Mouse (Mus musculus): ENCODE data around the gene Smyd1.
"Not testable (repeated sequence)": the region's sequence is repeated elsewhere in the genome, so short reads cannot be mapped to it uniquely, and the experiment has no call there.

Gene Smyd1

DNA sequence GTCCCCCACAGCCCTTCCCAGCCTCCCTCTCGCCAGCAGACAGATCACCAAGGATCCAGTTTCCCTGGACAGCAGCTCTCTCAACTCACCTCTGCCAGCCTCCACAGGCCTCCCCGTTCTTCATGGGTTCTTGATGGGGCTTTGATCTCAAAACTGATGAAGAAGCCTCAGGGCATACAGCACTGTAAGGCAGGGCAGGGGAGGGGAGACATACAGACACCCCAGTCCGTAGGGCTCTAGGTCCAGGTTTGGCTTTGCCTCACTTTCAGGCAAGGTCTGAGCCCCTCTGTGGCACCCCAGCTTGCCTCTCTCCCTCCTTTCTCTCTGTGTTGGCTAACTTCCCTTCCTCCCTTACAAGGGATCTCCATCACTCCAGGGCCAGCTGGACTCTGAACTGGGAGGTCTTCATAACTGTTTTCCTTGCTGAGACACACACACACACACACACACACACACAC lies at the start of gene Smyd1:
Gene Smyd1, minus strand, starts transcription at position 408 of the 458 bp plus-strand sequence.
- no peak for DNase-seq (ENCODE audit: low spot score)

DNA sequence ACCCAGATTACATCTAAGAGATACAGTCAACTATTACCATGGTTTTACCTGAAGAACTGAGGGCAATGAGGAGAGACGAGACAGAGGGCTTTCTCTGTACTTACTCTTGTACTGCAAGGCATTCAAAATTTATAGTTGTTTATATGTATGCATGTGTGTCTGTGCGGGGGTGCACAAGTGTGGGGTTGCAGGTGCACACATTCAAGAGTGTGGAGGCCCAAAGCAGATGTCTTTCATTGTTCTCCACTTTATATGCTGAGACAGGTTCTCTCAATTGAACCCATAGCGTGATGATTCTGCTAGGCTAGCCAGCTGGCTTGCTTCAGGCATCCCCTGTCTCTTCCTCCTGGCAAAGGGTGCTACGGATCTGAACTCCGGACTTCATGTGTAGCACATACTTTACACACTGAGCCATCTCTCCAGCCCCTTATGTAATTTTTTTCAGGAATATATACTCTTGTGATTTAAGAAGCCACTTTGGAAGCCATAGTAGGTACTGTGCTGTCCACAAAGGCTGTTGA lies 49.1 kb upstream of the Smyd1 start:
- DNase-seq (ENCODE audit: low spot score), result no peak

DNA sequence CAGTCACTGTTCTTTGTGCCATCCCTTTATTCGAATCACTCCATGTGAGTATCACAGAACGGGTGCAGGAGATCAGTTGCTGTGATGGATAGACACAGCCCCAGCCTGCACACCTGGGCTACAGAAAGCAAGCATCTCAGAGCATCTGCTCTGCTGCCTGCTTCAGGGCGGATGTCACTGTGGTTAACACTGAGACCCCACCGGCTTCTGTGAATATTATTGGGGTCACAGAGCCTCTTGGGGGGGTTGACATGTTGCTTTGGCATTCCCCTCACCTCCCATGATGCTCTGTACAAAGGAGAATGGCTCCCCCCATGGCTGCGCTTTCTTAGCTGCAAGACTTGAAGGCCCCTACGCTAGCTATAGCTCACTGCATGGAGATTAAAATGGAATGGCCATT lies 47.4 kb upstream of the Smyd1 start:
- DNase-seq (ENCODE audit: low spot score), result no peak

DNA sequence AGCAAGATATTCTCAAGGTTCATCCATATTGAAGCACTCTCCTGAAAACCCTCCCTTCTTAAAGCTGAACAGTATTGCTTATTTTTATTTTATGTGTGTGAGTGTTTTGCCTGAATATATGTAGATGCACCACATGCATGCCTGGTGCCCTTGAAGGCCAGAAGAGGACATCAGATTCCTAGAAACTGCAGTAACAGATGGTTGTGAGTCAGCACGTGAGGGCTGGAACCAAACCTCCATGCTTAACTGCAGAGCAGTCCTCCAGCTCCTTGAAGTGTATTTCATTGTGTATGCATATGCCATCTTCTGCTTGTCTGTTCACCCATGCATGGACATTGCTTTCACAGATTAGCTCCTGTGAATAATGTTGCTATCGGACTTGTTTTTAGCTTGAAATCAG lies 42.0 kb upstream of the Smyd1 start:
- DNase-seq (ENCODE audit: low spot score), result no peak

DNA sequence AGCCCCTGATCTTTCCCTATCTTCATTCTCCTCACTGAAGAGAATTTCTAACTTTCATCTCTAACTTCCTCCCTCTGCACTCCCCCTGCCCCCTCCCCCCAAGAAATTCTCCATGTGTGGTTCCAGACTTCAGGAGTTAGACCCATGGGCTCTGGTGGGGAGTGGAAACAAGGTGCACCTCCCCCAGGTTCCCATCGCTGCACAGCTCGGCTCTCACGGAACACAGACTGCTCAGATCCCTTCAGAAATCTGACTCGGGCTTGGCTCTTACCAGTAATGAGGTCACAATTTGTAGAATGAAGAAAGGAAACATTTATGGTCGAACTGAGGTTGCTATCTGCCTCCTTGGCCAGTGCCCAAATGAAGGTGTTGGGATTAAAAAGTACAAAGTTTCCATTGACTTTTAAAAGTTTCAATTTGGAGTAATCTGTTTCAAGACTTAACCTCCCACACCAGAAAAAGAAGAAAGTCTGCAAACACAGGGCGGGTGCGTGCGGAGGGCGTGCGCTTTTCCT lies 39.2 kb upstream of the Smyd1 start:
- DNase-seq (ENCODE audit: low spot score), result no peak

DNA sequence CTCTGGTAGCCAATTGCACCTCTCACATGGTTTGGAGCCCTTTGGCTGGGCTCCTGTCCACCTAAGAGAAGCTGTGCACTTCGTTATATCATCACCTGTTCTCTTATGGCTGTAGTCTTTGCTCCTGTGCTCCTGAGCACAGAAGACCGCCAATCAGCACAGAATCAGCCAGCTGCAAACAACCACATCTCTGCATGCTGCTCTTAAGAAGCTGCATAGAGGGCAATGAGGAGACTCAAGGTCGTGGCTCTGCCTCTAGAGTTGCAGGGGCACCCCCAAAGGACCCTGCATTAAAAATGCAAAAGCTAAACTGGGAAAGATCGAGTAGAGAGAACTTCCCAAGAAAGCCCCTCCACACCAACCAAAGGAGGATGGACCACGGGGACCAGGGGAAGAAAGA lies 38.7 kb upstream of the Smyd1 start:
- no peak for DNase-seq (ENCODE audit: low spot score)

DNA sequence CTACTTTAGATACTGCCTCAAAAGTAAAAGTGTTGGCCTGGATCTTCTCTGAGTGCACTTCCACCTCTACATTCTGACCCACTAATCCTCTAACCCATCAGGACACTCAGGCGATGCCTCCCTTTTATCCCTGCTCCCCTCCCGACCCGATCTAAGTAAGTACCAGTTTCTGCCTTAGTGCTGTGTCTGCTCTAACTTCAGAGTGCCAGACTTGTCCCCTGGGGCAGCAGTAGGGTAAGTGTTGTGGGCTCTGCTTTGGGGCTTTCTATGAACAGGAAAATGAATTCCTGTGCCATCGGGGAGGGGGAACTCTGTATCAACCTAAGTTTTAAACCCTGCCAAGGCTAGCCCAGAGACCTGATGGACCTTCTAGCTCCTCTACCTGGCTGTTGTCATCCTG lies 38.2 kb upstream of the Smyd1 start:
- DNase-seq (ENCODE audit: low spot score), result no peak

DNA sequence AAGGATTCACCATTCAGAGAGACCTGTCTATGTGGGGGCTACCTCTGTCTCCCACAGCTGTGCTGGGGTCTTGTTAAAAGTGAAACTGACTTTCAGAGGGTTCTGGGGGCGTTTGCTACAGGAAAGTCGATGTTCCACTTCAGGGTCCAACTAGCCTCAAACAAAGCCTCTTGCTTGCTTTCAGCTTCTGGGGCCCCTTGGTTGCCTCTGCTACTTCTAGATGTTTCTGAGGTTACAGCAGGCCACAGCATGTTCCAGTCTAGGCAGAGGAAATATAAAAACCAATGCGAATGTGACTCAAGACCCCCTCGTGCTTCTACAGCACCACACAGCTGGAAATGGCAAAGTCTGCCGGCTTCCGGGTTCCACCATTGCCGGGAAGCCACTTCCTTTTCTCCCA lies 35.5 kb upstream of the Smyd1 start:
- no peak for DNase-seq (ENCODE audit: low spot score)

DNA sequence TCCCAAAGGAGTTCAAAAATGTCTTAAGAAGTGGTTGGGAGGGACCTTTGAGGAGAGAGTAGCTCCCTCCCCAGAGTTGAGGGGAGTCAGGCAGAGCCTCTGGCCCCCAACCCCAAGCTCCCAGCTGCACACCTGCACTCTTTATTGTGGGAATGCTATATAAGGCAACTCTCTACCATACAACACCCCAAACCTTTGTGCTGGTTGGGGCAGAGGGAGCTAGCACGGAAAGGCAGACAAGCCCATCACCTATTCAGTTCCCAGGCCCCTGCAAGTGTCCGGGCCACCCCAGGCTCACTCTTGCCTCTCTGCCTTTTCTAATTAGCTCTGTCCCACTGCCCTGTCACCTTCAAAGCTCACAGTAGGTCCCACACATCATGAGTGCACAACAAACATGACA lies 31.7 kb upstream of the Smyd1 start:
- DNase-seq (ENCODE audit: low spot score), result no peak

DNA sequence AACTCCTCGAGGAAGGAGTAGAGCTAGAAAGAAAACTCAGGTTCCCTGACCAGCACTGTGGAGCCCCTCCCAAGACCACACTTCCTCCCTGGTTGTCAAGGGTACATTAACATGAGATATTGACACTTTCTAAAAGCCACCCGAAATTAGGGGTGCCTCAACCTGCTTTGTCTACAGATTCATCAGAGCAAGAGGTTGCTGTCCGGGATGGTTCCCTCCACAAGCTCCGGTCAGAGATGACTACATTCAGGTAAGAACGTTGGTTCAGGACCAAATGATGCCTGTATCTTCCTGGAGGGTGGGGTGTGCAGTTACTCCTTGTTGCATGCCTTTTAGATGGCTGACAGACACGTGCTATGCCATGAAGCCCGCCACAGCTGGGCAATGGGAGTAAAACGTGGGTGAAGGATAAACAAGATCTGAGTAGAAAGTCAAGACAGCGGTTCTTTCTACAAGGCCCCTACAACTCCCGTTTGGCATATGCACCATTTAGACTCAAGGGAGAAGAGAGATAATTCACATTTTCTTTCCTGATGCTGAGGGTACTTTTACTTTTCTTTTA lies 30.9 kb upstream of the Smyd1 start:
- DNase-seq (ENCODE audit: low spot score), result no peak

DNA sequence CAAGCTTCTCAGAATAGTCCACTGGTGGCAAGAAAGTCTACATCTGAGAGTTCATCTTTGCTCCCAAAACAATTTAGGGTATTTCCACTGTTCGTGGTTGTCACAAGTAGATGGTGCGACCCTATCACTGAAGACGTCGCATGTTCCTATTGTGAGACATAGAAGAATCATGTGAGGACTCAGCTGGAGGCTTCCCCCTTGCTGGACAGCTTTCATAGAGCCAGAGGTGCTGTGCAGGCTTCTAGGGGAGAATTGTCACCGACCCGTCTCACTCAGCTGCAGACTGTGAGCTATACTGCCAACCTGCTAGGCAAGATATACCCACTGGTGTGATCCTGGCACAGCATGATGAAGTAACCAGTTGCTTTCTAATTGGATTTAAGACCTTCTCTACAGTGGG lies 30.2 kb upstream of the Smyd1 start:
- DNase-seq (ENCODE audit: low spot score), result no peak

DNA sequence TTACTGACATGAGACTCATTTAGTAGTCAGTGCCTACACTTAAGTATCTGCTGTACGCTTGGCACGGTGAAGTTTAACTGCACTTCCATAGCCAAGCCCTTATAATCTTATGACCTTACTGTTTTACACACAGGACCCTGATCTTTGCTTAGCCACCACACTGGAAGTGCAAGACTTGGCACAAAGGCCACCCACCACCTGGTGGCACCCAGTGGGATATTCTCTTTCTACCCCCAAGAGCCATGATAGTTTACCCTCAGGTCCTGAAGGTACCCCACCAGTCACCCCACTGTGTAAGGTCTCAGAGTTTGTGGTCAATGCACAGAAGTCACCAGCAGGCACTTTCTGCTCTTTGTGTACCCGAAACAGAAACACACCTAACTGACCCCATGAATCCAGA lies 29.2 kb upstream of the Smyd1 start:
- DNase-seq (ENCODE audit: low spot score), result no peak

DNA sequence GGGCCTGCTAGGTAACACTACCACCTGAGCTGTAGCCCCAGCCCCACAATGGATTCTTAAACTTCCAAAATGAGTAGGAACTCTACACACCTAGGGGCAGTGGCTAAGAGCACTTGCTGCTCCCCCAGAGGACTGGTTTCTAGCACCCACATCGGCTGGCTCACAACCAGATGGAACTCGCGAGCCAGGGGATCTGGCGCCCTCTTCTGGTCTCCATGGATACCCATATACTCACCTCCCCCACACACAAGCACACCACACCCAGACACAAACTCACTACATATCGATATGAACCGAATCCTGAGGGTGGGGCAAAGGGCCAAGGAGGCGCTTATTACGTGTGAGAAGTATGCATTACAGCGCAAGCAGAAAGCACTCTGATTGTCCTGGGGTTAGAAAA lies 26.0 kb upstream of the Smyd1 start:
- DNase-seq (ENCODE audit: low spot score), result no peak

DNA sequence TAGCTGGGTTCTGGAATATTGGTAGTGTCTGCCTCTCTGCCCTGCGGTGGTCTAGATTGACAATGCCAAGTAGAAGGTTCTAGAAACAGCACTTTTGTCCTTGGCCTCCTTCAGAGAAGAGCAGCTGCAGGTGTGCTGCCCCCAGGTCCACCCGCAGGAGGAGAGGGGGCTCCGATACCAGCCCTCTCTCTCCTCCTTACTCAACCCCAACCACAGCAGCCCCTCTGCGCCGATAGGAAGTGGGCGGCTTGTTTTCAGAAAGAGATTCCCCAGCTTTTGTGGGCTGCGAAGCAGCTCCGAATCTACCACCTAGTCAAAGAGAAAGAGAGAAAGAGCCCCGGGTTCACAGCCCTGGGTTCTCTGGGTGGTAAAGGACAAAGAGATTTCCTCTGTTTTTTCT lies 19.1 kb upstream of the Smyd1 start:
- DNase-seq (ENCODE audit: low spot score), result no peak

DNA sequence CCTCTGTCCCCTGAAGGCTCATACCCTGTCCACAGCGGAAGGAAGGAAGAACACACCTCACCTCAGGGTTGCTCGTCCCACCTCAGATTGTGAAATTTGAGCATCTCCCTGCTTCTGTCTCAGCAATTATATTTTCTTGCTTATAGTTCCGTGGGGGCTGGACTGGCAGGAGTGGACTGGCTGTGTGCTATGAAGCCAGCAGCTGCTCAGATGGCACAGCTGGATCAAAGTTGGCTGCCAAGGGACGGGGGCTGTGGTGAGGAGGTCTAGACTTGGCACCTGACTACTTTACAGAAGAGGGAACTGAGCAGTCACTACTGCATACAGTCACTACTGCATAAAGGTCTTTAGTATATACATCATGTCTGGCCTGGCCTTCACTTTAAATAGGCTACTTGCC lies 17.3 kb upstream of the Smyd1 start:
- DNase-seq (ENCODE audit: low spot score), result no peak

DNA sequence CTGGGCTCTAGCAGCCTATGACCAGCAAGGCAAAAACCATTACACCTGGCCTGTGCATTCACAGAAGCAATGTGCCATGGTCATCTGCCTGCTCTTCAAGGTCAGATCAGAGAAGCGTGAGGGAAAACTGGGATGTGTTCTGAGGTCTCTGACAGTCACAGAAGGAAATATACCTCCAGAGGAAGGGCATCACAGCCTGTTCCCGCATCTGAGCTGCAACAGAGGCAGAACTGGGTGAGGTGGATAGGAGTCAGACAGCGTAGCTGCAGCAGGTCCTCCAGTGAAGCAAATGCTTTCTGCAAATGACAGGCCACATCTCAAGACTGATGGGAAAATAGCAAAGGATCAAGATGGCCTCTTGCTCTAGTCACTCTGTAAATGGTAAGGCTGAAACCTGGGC lies 16.9 kb upstream of the Smyd1 start:
- DNase-seq (ENCODE audit: low spot score), result no peak

DNA sequence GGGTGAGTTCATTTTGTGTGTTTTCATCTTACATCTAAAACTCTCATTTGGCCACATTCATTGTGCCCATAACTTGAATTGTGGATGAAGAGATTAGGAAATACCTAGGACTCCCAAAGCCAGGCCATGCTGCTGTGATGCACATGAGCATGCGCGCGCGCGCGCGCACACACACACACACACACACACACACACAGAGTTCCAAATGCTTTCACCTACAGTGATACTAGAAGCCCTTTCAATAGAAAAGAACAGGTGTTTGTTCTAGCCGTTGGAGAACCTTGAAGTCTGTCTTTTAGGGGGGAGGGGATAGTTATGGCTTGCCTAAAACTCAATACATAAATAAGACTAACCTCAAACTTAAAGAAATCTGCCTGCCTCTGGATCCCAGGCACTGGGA lies 15.6 kb upstream of the Smyd1 start:
- no peak for DNase-seq (ENCODE audit: low spot score)

DNA sequence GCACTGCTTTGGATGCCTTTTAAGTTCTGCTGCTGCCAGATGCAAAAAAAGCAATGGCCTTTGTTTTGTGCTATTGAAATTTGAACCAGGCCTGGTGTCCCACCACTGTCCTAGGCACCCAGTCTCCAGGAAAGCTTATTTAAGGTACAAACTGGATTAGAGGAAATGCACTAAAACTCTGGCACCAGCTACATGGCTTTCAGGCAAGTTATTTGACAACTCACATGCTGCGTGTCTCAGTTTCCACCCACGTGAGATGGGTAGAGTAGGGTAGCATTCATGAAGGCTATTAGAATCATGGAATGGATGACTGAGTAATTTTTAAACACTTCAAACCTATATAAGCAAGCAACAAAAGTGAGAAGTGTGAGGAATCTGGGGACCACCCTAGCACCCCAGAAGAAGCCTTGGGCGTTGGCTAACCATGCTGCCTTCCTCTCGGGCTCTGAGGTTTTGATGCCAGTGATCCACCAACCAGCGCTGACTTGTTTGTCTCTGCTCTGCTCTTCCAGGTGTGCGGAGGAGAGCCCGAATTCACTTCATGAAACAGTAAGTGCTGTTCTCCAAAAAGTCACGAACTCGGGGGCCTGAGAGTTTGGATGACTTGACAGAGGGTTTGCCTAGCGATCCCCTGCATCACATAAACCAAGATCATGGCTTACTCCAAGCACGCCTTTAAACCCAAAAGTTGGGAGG lies 11.7 kb upstream of the Smyd1 start:
- DNase-seq (ENCODE audit: low spot score), result no peak

DNA sequence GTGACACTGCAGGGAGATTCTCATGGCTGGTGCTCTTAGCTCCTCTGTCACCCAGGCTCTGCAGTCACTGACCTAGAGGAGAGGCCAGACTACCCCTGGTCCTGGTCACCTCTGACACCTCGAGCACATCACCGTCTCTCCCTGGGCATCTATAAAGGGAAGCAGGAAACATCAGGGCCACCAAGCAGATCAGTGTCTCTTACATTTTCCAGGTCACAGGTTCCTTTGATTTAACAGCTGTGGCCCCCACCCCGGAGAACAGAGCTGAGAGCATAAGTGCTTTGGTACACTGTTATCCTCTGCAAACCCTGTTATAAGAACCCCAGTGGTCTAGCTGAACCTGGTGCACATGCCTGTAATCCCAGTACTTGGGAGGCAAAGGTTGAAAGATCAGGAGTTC lies 11.0 kb upstream of the Smyd1 start:
- no peak for DNase-seq (ENCODE audit: low spot score)

DNA sequence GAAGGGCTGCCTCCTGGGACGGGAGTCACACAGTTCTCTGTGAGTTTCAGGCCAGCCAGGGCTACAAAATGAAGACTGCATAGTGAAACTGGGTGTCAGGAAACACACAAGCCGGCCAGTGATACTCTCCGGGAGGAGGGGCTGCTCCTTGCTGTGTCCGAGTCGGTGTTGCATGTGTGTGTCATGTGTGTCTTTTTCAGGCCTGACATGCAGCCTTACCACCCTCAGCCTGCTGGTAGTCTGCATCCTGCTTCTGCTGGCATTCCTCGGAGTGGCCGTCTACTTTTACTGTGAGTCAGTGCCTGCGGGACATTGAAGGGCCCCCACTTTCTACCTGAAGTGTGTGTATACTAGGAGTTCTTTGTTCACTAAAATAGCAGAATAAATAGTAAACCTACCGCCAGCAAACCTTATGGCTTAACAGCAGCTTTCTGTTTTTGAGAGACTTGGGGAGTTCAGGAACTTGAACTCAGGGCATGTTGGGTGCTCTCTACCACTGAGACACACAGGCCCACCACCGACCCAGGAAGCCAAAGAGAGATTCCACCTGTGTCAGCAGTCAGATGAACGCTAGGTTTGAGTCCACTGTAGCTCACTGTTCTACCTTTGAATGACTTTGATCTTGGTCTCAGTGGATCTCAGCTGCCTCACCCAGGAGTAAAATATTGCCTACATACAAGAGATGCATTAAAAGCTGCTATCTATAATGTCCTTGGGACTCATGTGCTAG lies 10.4 kb upstream of the Smyd1 start:
- DNase-seq (ENCODE audit: low spot score), result no peak

DNA sequence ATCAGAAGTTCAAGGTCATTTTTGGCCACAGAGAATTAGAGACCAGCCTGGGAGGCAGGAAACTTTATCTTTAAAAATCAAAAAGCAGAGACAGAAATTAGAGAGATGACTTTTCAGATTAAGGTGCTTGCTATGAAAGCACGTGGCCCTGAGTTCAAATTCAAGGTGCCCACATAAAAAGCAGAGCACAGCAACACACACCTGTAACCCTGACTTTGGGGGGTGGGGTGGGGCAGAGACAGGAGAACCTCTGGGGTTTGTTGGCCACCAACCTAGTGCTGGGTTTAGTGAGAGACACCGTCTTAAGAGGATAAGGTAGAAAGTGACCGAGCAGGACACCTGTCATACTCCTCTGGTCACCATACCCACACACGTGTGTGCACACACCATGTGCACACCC lies 9.5 kb upstream of the Smyd1 start:
- not testable (repeated sequence) for DNase-seq (ENCODE audit: low spot score)

DNA sequence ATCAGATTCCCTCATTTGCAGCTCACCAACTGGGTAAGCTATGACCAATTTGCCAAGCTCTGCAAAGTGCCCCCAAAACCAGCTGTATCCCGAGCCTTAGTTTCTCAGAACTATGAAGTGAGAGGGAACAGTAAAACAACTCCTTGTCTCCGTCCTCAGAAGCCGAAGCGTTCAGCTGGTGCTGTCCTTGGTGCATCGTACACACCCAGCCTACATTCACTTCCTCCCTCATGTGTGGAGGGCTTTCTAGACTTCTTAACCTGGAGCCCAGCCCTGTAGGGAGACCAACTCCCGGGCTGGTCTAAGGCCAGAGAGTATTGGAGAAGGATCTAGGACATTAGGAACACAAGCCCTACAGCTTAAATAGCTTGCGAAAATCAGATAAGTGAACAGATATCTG lies 8.5 kb upstream of the Smyd1 start:
- no peak for DNase-seq (ENCODE audit: low spot score)

DNA sequence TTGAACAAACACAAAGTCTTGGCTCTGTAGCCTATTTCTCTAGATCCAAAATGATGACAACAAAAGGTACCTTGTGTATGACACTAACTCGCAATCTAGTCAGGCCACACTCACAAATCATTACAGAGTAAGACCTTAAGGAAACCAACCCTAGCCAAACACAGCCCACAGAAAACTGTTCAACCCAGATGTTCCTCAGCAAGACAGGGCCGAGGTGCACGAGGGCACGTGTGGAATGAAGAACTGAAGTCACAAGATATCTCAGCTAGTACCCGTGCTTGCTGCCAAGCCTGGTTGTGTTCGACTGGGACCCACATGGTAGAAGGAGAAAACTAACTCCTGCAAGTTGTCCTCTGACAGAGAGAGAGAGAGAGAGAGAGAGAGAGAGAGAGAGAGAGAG lies 7.8 kb upstream of the Smyd1 start:
- DNase-seq (ENCODE audit: low spot score), result no peak

Measured in embryo, embryonic 10 days (tissue).